Mouse (Mus musculus): ENCODE data around the gene Rpsa.

DNA sequence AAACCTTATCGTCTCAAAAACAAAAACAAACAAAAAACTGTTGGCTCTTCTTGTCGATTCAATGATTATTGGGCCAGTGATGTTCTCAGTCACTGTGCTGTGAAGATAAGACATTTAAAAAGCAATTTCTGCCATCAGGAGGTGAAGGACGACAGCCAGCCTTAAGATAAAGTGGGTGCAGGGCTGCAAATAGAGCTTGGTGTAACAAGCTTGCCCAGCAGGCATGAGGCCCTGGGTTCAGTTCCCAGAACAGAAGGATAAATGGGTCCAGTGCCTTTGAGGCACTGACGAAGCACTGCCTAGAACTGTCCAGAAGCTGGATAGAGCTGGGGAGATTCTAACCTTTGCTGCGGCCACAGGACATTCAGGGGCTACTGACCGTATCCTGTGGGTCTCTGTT is 15.0 kb upstream of the Rpsa start:
- TF ChIP-seq POLR2A (IDR thresholded peaks at IDR 0.05; ENCODE audit: borderline replicate concordance, extremely low read depth, low read depth, low read length) (no peak), CTCF (IDR thresholded peaks at IDR 0.05; ENCODE audit: insufficient read depth, low read length) (no peak)

Measured in lung, adult 2 months (tissue).